Mouse (Mus musculus): ENCODE results near the gene Scarb1. TPM values are rescaled to one million over a fixed set of nuclear protein-coding genes. Genes with fewer than 3 reads are reported as not detected.

Gene Scarb1
- polyA plus RNA-seq, 1 experiment from 2014 or later: 28.0 TPM

DNA sequence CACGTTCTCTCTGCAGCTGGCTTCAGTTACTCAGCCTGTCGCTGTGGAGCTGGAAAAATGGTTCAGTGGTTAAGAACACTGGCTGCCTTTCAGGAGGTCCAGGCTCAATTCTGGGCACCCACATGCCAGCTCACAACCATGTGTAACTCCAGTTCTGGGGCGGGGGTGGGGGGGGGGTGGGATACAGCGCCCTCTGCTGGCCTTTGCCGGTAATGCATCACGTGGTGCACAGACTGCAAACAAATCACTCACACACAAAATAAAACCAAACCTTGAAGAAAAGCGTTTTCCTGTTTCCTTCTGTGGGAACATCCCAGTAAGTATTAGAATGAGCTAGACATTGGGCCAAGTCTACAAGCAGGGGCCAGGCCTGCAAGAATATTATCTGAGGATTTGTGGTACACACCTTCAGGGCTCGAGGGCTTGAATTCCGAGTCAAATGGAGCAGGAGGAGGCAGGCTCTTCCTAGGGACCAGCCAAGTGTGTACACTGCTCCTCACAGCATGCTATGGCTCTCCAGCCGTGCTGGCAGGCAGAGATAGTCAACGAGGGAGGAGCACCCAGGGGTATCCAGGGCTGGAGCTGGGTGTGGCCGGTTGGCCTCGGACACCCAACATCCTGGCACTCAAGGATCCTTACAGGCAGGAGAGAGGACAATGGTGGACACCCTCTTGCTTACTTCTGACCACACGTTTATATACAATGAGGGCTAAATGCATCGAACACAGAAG is 88.8 kb downstream of the Scarb1 start:
- WGBS: 58% methylated on average over 15 of the region's 15 CpGs
- peak overlapping the region; percentile 35; the same call in 1 of the 2 replicates for H3K27ac ChIP-seq
- no peak overlapping the region for H3K4me2 ChIP-seq
- no peak overlapping the region for H3K9ac ChIP-seq
- H3K9me3 ChIP-seq: no peaks in the 10 kb centered on the region
- peaks cover 17% of the 10 kb centered on the region; the same call in 1 of the 2 replicates for H3K4me1 ChIP-seq (replicated peaks)
- no peak for ATAC-seq (ENCODE audit: low FRiP score)
- no peak overlapping the region for H3K4me3 ChIP-seq
- H3K27me3 ChIP-seq: no peaks in the 10 kb centered on the region
- no peaks in the 10 kb centered on the region for H3K36me3 ChIP-seq

DNA sequence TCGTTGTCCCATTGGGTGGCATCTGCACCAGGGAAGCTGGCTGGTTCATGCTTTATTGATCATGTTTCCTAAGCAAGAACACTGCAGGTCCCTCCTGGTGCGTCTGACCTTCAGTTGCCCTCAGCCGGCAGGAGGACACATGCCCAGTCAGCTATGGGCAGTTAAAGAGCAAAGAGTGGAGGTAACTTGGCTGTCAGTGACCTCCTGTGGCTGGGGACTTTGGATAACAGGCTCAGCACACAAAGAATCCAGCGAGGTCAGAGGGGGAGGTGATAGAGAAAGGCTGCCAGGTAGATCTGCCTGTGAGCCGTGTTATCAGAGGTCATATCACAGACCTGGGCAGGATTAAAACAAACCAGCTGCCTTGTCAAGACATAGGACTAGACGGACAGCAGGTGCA is 91.7 kb downstream of the Scarb1 start:
- Histone ChIP-seq H3K27me3 (no peaks in the 10 kb centered on the region), H3K4me2 (no peak overlapping the region), H3K36me3 (no peaks in the 10 kb centered on the region), H3K9ac (0 out of 2 replicates have a peak overlapping the region, but pooled peaks have one; percentile 19), H3K4me3 (no peak overlapping the region), H3K9me3 (no peaks in the 10 kb centered on the region), H3K4me1 (replicated peaks) (peaks cover 39% of the 10 kb centered on the region), H3K27ac (peak overlapping the region; percentile 55; the same call in 1 of the 2 replicates)
- ATAC-seq (ENCODE audit: low FRiP score): no peak
- WGBS: 33% methylated on average over 6 of the region's 6 CpGs

DNA sequence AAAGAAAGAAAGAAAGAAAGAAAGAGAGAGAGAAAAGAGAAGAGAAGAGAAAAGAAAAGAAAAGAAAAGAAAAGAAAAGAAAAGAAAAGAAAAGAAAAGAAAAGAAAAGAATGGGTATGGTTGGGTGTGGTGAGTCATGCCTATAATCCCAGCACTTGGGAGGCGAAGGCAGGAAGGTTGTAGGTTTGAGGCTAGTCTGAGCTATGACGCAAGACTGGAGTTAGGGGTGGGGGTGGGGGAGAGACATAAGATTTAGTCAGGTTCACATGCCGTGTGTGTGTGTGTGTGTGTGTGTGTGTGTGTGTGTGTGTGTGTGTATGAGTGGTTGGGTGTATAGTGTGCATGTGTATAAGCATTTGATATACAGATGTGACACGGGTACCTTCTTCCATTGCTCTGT is 94.2 kb downstream of the Scarb1 start:
- Histone ChIP-seq H3K27me3 (no peaks in the 10 kb centered on the region), H3K9ac (no peak overlapping the region), H3K4me1 (replicated peaks) (peaks cover 47% of the 10 kb centered on the region), H3K36me3 (no peaks in the 10 kb centered on the region), H3K27ac (0 out of 2 replicates have a peak overlapping the region, but pooled peaks have one; percentile 36), H3K9me3 (no peaks in the 10 kb centered on the region), H3K4me3 (no peak overlapping the region), H3K4me2 (no peak overlapping the region)
- ATAC-seq (ENCODE audit: low FRiP score): no peak
- WGBS: 87% methylated on average over 4 of the region's 4 CpGs

GRCm38 (mm10) chr5:125245534-125246151 is 95.3 kb downstream of the Scarb1 start:
- Histone ChIP-seq H3K27ac (peak overlapping the region; percentile 95), H3K4me2 (peak overlapping the region; percentile 52), H3K36me3 (no peaks in the 10 kb centered on the region), H3K9ac (peak overlapping the region; percentile 62), H3K4me1 (replicated peaks) (peaks cover 53% of the 10 kb centered on the region), H3K27me3 (no peaks in the 10 kb centered on the region), H3K9me3 (no peaks in the 10 kb centered on the region), H3K4me3 (peak overlapping the region; percentile 20)
- under 1% methylated on average over 27 of the region's 27 CpGs for WGBS
- peak; percentile 88 for ATAC-seq (ENCODE audit: low FRiP score)

GRCm38 (mm10) chr5:125244825-125245533 is 95.9 kb downstream of the Scarb1 start:
- no peaks in the 10 kb centered on the region for H3K27me3 ChIP-seq
- no peaks in the 10 kb centered on the region for H3K36me3 ChIP-seq
- peak overlapping the region; percentile 52 for H3K4me2 ChIP-seq
- H3K4me1 ChIP-seq (replicated peaks): peaks cover 59% of the 10 kb centered on the region
- WGBS: 9% methylated on average over 11 of the region's 13 CpGs
- no peaks in the 10 kb centered on the region for H3K9me3 ChIP-seq
- H3K4me3 ChIP-seq: peak overlapping the region; percentile 20; the same call in 1 of the 2 replicates
- H3K27ac ChIP-seq: peak overlapping the region; percentile 95
- peak overlapping the region; percentile 62 for H3K9ac ChIP-seq
- ATAC-seq (ENCODE audit: low FRiP score): peak; percentile 52

GRCm38 (mm10) chr5:125243928-125244327 is 97.0 kb downstream of the Scarb1 start:
- Histone ChIP-seq H3K36me3 (no peaks in the 10 kb centered on the region), H3K27me3 (no peaks in the 10 kb centered on the region), H3K4me2 (no peak overlapping the region), H3K9me3 (no peaks in the 10 kb centered on the region), H3K9ac (no peak overlapping the region), H3K27ac (peak overlapping the region; percentile 95), H3K4me1 (replicated peaks) (peaks cover 55% of the 10 kb centered on the region), H3K4me3 (no peak overlapping the region)
- 17% methylated on average over 6 of the region's 6 CpGs for WGBS
- no peak for ATAC-seq (ENCODE audit: low FRiP score)

- Histone ChIP-seq H3K4me3 (no peak overlapping the region), H3K36me3 (no peaks in the 10 kb centered on the region), H3K4me1 (replicated peaks) (peaks cover 62% of the 10 kb centered on the region), H3K27ac (0 out of 2 replicates have a peak overlapping the region, but pooled peaks have one; percentile 30), H3K9me3 (no peaks in the 10 kb centered on the region), H3K9ac (no peak overlapping the region), H3K4me2 (no peak overlapping the region), H3K27me3 (no peaks in the 10 kb centered on the region)
- WGBS: 39% methylated on average over 7 of the region's 7 CpGs
- no peak for ATAC-seq (ENCODE audit: low FRiP score)
These were observed 98.8 kb downstream of the Scarb1 start for GRCm38 (mm10) chr5:125242111-125242510.

DNA sequence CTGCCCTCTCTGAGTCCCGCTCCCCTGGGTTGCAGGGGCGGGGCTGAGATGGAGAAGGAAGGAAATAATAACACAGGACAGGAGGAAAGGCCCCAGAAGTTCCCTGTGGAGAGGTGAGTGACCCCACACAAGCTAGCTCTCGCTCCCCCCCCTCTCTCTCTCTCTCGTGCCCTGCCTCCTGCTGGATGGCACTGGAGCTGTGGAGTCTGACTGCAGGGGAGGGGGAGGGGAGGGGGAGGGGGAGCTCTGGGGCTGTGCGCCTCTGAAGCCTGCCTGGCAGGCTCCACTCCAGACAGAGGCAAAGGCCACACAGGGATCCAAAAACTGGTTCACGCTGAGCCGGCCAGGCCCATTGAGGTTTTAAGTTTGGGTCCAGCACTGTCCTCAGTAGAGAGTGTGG is 99.3 kb downstream of the Scarb1 start:
- WGBS: 10% methylated on average over 7 of the region's 7 CpGs
- ATAC-seq (ENCODE audit: low FRiP score): no peak
- no peak overlapping the region for H3K4me2 ChIP-seq
- H3K4me3 ChIP-seq: no peak overlapping the region
- H3K9me3 ChIP-seq: no peaks in the 10 kb centered on the region
- H3K9ac ChIP-seq: no peak overlapping the region
- no peaks in the 10 kb centered on the region for H3K36me3 ChIP-seq
- H3K27me3 ChIP-seq: no peaks in the 10 kb centered on the region
- H3K27ac ChIP-seq: no peak overlapping the region
- peaks cover 60% of the 10 kb centered on the region for H3K4me1 ChIP-seq (replicated peaks)

- Histone ChIP-seq H3K9me3 (no peaks in the 10 kb centered on the region), H3K4me3 (no peak overlapping the region), H3K27me3 (no peaks in the 10 kb centered on the region), H3K4me1 (replicated peaks) (peaks cover 49% of the 10 kb centered on the region), H3K36me3 (no peaks in the 10 kb centered on the region), H3K4me2 (no peak overlapping the region), H3K27ac (0 out of 2 replicates have a peak overlapping the region, but pooled peaks have one; percentile 30), H3K9ac (no peak overlapping the region)
- no peak for ATAC-seq (ENCODE audit: low FRiP score)
- WGBS: 19% methylated on average over 6 of the region's 6 CpGs
These were observed 100.6 kb downstream of the Scarb1 start for GRCm38 (mm10) chr5:125240124-125240781.

GRCm38 (mm10) chr5:125235874-125236273 is 105.0 kb downstream of the Scarb1 start:
- no peaks in the 10 kb centered on the region for H3K36me3 ChIP-seq
- H3K27me3 ChIP-seq: no peaks in the 10 kb centered on the region
- 82% methylated on average over 6 of the region's 6 CpGs for WGBS
- H3K4me3 ChIP-seq: no peak overlapping the region
- no peak overlapping the region for H3K4me2 ChIP-seq
- no peaks in the 10 kb centered on the region for H3K9me3 ChIP-seq
- no peak overlapping the region for H3K9ac ChIP-seq
- no peak for ATAC-seq (ENCODE audit: low FRiP score)
- H3K4me1 ChIP-seq (replicated peaks): peaks cover 22% of the 10 kb centered on the region
- no peak overlapping the region for H3K27ac ChIP-seq

DNA sequence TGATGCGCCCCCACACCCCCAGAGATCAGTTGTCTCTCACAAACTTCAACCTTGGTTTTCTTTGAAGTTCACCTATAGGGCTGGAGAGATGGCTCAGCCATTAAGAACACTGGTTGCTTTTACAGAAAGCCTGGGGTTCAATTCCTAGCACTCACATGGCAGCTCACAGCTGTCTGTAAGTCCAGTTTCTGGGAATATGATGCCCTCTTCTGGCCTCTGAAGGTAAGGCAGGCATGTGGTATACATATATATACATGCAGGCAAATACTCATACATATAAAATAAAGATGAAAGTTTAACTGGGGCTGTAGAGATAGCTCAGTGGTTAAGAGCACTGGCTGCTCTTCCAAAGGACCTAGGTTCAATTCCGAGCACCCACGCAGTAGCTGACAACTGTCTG is 105.5 kb downstream of the Scarb1 start:
- Histone ChIP-seq H3K4me3 (no peak overlapping the region), H3K9me3 (no peaks in the 10 kb centered on the region), H3K4me1 (replicated peaks) (peaks cover 20% of the 10 kb centered on the region), H3K36me3 (no peaks in the 10 kb centered on the region), H3K27ac (no peak overlapping the region), H3K9ac (no peak overlapping the region), H3K4me2 (no peak overlapping the region), H3K27me3 (no peaks in the 10 kb centered on the region)
- 95% methylated on average over 3 of the region's 3 CpGs for WGBS
- ATAC-seq (ENCODE audit: low FRiP score): no peak

DNA sequence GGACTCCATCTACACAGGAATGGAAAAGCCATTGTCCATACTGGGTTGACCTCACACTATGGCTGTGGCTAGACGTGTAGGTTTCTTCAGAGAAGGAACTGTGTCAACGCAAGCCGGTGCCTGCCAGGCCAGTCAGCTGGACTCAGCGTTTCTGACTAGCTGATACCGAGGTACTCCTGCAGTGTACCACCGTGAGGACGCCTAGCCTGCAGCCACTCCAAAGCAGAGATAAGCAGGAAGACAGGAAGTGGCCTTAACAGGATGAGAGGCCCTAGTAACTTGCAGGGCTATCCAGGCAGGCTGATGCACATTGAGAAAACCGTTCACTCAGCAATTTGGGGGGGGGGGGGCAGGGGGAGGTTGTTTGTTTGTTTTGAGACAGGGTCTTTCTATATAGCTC is 106.5 kb downstream of the Scarb1 start:
- Histone ChIP-seq H3K4me1 (replicated peaks) (peaks cover 16% of the 10 kb centered on the region), H3K4me3 (no peak overlapping the region), H3K27ac (no peak overlapping the region), H3K9ac (no peak overlapping the region), H3K9me3 (no peaks in the 10 kb centered on the region), H3K4me2 (no peak overlapping the region), H3K36me3 (no peaks in the 10 kb centered on the region), H3K27me3 (no peaks in the 10 kb centered on the region)
- ATAC-seq (ENCODE audit: low FRiP score): no peak
- WGBS: 80% methylated on average over 8 of the region's 8 CpGs
